Mouse (Mus musculus): ENCODE data around the gene Taf8. TPM values are rescaled to one million over a fixed set of nuclear protein-coding genes. Genes with fewer than 3 reads are reported as not detected.
A peak's percentile ranks its signal among the peaks of the same experiment; 100 is the strongest.

Gene Taf8
- polyA plus RNA-seq, 1 experiment from 2014 or later = 35.1 TPM

- no peaks in the 10 kb centered on the region for H3K27me3 ChIP-seq (ENCODE audit: insufficient read depth, low read length)
- ATAC-seq (ENCODE audit: low FRiP score, low TSS enrichment) = no peak
- no peak overlapping the region for H3K4me3 ChIP-seq (ENCODE audit: low read length)
- H3K36me3 ChIP-seq (ENCODE audit: insufficient read depth, low read length) = no peaks in the 10 kb centered on the region
- H3K9ac ChIP-seq (replicated peaks; ENCODE audit: low read length) = no peak overlapping the region
- H3K4me2 ChIP-seq (replicated peaks; ENCODE audit: low read depth, low read length) = no peak overlapping the region
- 93% methylated on average over 5 of the region's 5 CpGs for WGBS
- no peak overlapping the region for H3K27ac ChIP-seq (ENCODE audit: low read length)
- H3K9me3 ChIP-seq (ENCODE audit: low read length) = no peaks in the 10 kb centered on the region
- H3K4me1 ChIP-seq (ENCODE audit: insufficient read depth, low read length) = peaks cover 10% of the 10 kb centered on the region
These were observed 30.3 kb upstream of the Taf8 start for GRCm38 (mm10) chr17:47532364-47532763.

GRCm38 (mm10) chr17:47531387-47531818 is 29.3 kb upstream of the Taf8 start:
- H3K27me3 ChIP-seq (ENCODE audit: insufficient read depth, low read length) = no peaks in the 10 kb centered on the region
- no peak overlapping the region for H3K9ac ChIP-seq (replicated peaks; ENCODE audit: low read length)
- 67% methylated on average over 10 of the region's 10 CpGs for WGBS
- H3K4me2 ChIP-seq (replicated peaks; ENCODE audit: low read depth, low read length) = no peak overlapping the region
- H3K9me3 ChIP-seq (ENCODE audit: low read length) = no peaks in the 10 kb centered on the region
- H3K36me3 ChIP-seq (ENCODE audit: insufficient read depth, low read length) = no peaks in the 10 kb centered on the region
- H3K4me1 ChIP-seq (ENCODE audit: insufficient read depth, low read length) = peaks cover 13% of the 10 kb centered on the region
- no peak overlapping the region for H3K27ac ChIP-seq (ENCODE audit: low read length)
- H3K4me3 ChIP-seq (ENCODE audit: low read length) = no peak overlapping the region
- ATAC-seq (ENCODE audit: low FRiP score, low TSS enrichment) = no peak

- Histone ChIP-seq H3K27me3 (ENCODE audit: insufficient read depth, low read length) (no peaks in the 10 kb centered on the region), H3K36me3 (ENCODE audit: insufficient read depth, low read length) (no peaks in the 10 kb centered on the region), H3K9ac (replicated peaks; ENCODE audit: low read length) (no peak overlapping the region), H3K4me2 (replicated peaks; ENCODE audit: low read depth, low read length) (no peak overlapping the region), H3K4me1 (ENCODE audit: insufficient read depth, low read length) (peaks cover 13% of the 10 kb centered on the region), H3K4me3 (ENCODE audit: low read length) (no peak overlapping the region), H3K9me3 (ENCODE audit: low read length) (no peaks in the 10 kb centered on the region; the same call in 1 of the 2 replicates), H3K27ac (ENCODE audit: low read length) (no peak overlapping the region)
- WGBS = 89% methylated on average over 11 of the region's 11 CpGs
- ATAC-seq (ENCODE audit: low FRiP score, low TSS enrichment) = no peak
These were observed 27.5 kb upstream of the Taf8 start for GRCm38 (mm10) chr17:47529595-47529994.

- H3K4me3 ChIP-seq (ENCODE audit: low read length) = no peak overlapping the region
- no peak overlapping the region for H3K9ac ChIP-seq (replicated peaks; ENCODE audit: low read length)
- H3K27ac ChIP-seq (ENCODE audit: low read length) = no peak overlapping the region
- no peaks in the 10 kb centered on the region for H3K36me3 ChIP-seq (ENCODE audit: insufficient read depth, low read length)
- no peak for ATAC-seq (ENCODE audit: low FRiP score, low TSS enrichment)
- peaks cover 14% of the 10 kb centered on the region for H3K4me1 ChIP-seq (ENCODE audit: insufficient read depth, low read length)
- 80% methylated on average over 8 of the region's 8 CpGs for WGBS
- no peak overlapping the region for H3K4me2 ChIP-seq (replicated peaks; ENCODE audit: low read depth, low read length)
- no peaks in the 10 kb centered on the region; the same call in 1 of the 2 replicates for H3K9me3 ChIP-seq (ENCODE audit: low read length)
- H3K27me3 ChIP-seq (ENCODE audit: insufficient read depth, low read length) = no peaks in the 10 kb centered on the region
These were observed 26.8 kb upstream of the Taf8 start for GRCm38 (mm10) chr17:47528919-47529318.

- peak overlapping the region; percentile 42 for H3K9ac ChIP-seq (replicated peaks; ENCODE audit: low read length)
These were observed 25.6 kb upstream of the Taf8 start for GRCm38 (mm10) chr17:47527581-47528300.

GRCm38 (mm10) chr17:47526856-47527520 is 24.9 kb upstream of the Taf8 start:
- Histone ChIP-seq H3K4me3 (ENCODE audit: low read length) (no peak overlapping the region), H3K27me3 (ENCODE audit: insufficient read depth, low read length) (no peaks in the 10 kb centered on the region), H3K27ac (ENCODE audit: low read length) (peak overlapping the region; percentile 86), H3K9ac (replicated peaks; ENCODE audit: low read length) (peak overlapping the region; percentile 42), H3K4me2 (replicated peaks; ENCODE audit: low read depth, low read length) (peak overlapping the region; percentile 4; the same call in 1 of the 2 replicates), H3K9me3 (ENCODE audit: low read length) (no peaks in the 10 kb centered on the region; the same call in 1 of the 2 replicates), H3K4me1 (ENCODE audit: insufficient read depth, low read length) (peaks cover 32% of the 10 kb centered on the region), H3K36me3 (ENCODE audit: insufficient read depth, low read length) (no peaks in the 10 kb centered on the region)
- WGBS = 75% methylated on average over 17 of the region's 17 CpGs
- no peak for ATAC-seq (ENCODE audit: low FRiP score, low TSS enrichment)

More at GRCm38 (mm10) chr17:47527581-47528300, 25.6 kb upstream of the Taf8 start:
- no peak overlapping the region for H3K4me3 ChIP-seq (ENCODE audit: low read length)
- H3K36me3 ChIP-seq (ENCODE audit: insufficient read depth, low read length) = no peaks in the 10 kb centered on the region
- WGBS = 37% methylated on average over 10 of the region's 10 CpGs
- H3K27me3 ChIP-seq (ENCODE audit: insufficient read depth, low read length) = no peaks in the 10 kb centered on the region
- H3K4me1 ChIP-seq (ENCODE audit: insufficient read depth, low read length) = peaks cover 24% of the 10 kb centered on the region
- peak overlapping the region; percentile 4; the same call in 1 of the 2 replicates for H3K4me2 ChIP-seq (replicated peaks; ENCODE audit: low read depth, low read length)
- peak overlapping the region; percentile 86 for H3K27ac ChIP-seq (ENCODE audit: low read length)
- ATAC-seq (ENCODE audit: low FRiP score, low TSS enrichment) = peak; percentile 73
- H3K9me3 ChIP-seq (ENCODE audit: low read length) = no peaks in the 10 kb centered on the region; the same call in 1 of the 2 replicates

- Histone ChIP-seq H3K4me1 (ENCODE audit: insufficient read depth, low read length) (peaks cover 40% of the 10 kb centered on the region), H3K27ac (ENCODE audit: low read length) (no peak overlapping the region), H3K4me2 (replicated peaks; ENCODE audit: low read depth, low read length) (no peak overlapping the region), H3K9me3 (ENCODE audit: low read length) (no peaks in the 10 kb centered on the region; the same call in 1 of the 2 replicates), H3K27me3 (ENCODE audit: insufficient read depth, low read length) (no peaks in the 10 kb centered on the region), H3K9ac (replicated peaks; ENCODE audit: low read length) (no peak overlapping the region), H3K4me3 (ENCODE audit: low read length) (no peak overlapping the region), H3K36me3 (ENCODE audit: insufficient read depth, low read length) (no peaks in the 10 kb centered on the region)
- WGBS = 87% methylated on average over 6 of the region's 6 CpGs
- ATAC-seq (ENCODE audit: low FRiP score, low TSS enrichment) = no peak
These were observed 22.9 kb upstream of the Taf8 start for GRCm38 (mm10) chr17:47524991-47525390.

GRCm38 (mm10) chr17:47524055-47524454 is 22.0 kb upstream of the Taf8 start:
- 80% methylated on average over 7 of the region's 8 CpGs for WGBS
- Histone ChIP-seq H3K36me3 (ENCODE audit: insufficient read depth, low read length) (no peaks in the 10 kb centered on the region), H3K4me1 (ENCODE audit: insufficient read depth, low read length) (peaks cover 43% of the 10 kb centered on the region), H3K4me2 (replicated peaks; ENCODE audit: low read depth, low read length) (no peak overlapping the region), H3K27ac (ENCODE audit: low read length) (peak overlapping the region; percentile 88; the same call in 1 of the 2 replicates), H3K9ac (replicated peaks; ENCODE audit: low read length) (no peak overlapping the region), H3K4me3 (ENCODE audit: low read length) (no peak overlapping the region), H3K27me3 (ENCODE audit: insufficient read depth, low read length) (no peaks in the 10 kb centered on the region), H3K9me3 (ENCODE audit: low read length) (no peaks in the 10 kb centered on the region; the same call in 1 of the 2 replicates)
- ATAC-seq (ENCODE audit: low FRiP score, low TSS enrichment) = no peak

- H3K27ac ChIP-seq (ENCODE audit: low read length) = peak overlapping the region; percentile 88
- ATAC-seq (ENCODE audit: low FRiP score, low TSS enrichment) = no peak
- peaks cover 43% of the 10 kb centered on the region for H3K4me1 ChIP-seq (ENCODE audit: insufficient read depth, low read length)
- H3K4me3 ChIP-seq (ENCODE audit: low read length) = no peak overlapping the region
- H3K27me3 ChIP-seq (ENCODE audit: insufficient read depth, low read length) = no peaks in the 10 kb centered on the region
- H3K9ac ChIP-seq (replicated peaks; ENCODE audit: low read length) = peak overlapping the region; percentile 6; the same call in 1 of the 2 replicates
- no peaks in the 10 kb centered on the region; the same call in 1 of the 2 replicates for H3K9me3 ChIP-seq (ENCODE audit: low read length)
- H3K4me2 ChIP-seq (replicated peaks; ENCODE audit: low read depth, low read length) = no peak overlapping the region
- H3K36me3 ChIP-seq (ENCODE audit: insufficient read depth, low read length) = no peaks in the 10 kb centered on the region
- whole genome bisulfite sequencing = 55% methylated on average over 18 of the region's 18 CpGs
These were observed 21.2 kb upstream of the Taf8 start for GRCm38 (mm10) chr17:47523211-47523682.

All from kidney, embryonic 16.5 days (tissue).